Mouse (Mus musculus): ENCODE data around the gene Cyp4a32. TPM values are rescaled to one million over a fixed set of nuclear protein-coding genes. Genes with fewer than 3 reads are reported as not detected.
"Not testable (repeated sequence)": the region's sequence is repeated elsewhere in the genome, so short reads cannot be mapped to it uniquely, and the experiment has no call there.

Cyp4a32 gene
- not detected for total RNA-seq (2021)

- DNase-seq (ENCODE audit: extremely low spot score in 1 of 2, low spot score in 2 of 2); intact Hi-C loops (cut with DNase I): not testable (repeated sequence)
These were observed at the start of gene Cyp4a32 for GRCm38 (mm10) chr4:115600611-115601010. Gene Cyp4a32, plus strand, starts transcription at chr4:115600969.

DNA sequence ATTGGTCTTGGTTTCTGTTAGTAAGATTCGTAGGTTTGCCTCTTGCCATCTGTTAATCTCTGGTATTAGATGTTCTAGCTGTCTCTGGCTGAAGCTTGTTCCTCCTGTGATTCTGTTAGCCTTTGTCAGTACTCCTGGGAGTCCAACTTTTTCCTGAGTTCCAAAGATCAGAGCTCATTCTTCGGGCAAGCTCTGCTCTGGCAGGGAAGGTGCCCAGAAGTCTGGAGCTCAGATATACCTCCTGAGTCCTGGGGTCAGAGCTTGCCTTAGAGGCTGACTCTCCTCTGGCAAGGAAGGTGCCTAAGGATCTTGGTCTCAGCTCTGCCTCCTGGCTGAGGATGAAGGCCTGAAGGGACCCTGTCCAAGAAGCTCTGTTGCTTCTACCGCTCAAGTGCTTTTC lies 48.0 kb upstream of the Cyp4a32 start:
- intact Hi-C loops (cut with DNase I): no loop called here
- no peak for DNase-seq (ENCODE audit: extremely low spot score in 1 of 2, low spot score in 2 of 2)

DNA sequence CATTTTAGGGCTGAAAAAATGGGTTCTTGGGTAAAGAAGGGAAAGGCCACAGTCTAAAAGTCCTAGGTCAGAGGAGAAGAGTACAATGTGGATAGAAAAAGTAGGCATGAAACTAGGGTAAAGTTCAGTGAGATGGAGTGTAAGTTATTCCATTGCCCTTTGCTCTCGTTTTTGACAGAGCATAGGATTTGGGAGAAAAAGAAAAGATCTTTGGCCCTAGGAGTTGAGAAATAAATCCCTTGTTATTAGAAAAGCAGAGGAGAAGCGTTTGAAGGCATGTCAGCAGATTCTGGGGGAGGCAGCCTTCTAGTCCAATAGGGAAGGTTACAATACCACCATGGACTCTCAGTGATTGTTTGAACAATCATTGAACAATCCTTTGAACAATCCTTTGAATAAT lies 45.3 kb upstream of the Cyp4a32 start:
- DNase-seq (ENCODE audit: extremely low spot score in 1 of 2, low spot score in 2 of 2): no peak
- intact Hi-C loops (cut with DNase I): no loop called here

- intact Hi-C loops (cut with DNase I): no loop called here
- DNase-seq (ENCODE audit: extremely low spot score in 1 of 2, low spot score in 2 of 2): no peak
These were observed 42.8 kb upstream of the Cyp4a32 start for GRCm38 (mm10) chr4:115557861-115558561.

- DNase-seq (ENCODE audit: extremely low spot score in 1 of 2, low spot score in 2 of 2); intact Hi-C loops (cut with DNase I): not testable (repeated sequence)
These were observed 39.5 kb upstream of the Cyp4a32 start for GRCm38 (mm10) chr4:115561236-115561635.

GRCm38 (mm10) chr4:115563401-115563800 lies 37.4 kb upstream of the Cyp4a32 start, which contains the start of gene Cyp4a31:
Gene Cyp4a31, plus strand, starts transcription at chr4:115563649.
- intact Hi-C loops (cut with DNase I): no loop called here
- DNase-seq (ENCODE audit: extremely low spot score in 1 of 2, low spot score in 2 of 2): no peak

DNA sequence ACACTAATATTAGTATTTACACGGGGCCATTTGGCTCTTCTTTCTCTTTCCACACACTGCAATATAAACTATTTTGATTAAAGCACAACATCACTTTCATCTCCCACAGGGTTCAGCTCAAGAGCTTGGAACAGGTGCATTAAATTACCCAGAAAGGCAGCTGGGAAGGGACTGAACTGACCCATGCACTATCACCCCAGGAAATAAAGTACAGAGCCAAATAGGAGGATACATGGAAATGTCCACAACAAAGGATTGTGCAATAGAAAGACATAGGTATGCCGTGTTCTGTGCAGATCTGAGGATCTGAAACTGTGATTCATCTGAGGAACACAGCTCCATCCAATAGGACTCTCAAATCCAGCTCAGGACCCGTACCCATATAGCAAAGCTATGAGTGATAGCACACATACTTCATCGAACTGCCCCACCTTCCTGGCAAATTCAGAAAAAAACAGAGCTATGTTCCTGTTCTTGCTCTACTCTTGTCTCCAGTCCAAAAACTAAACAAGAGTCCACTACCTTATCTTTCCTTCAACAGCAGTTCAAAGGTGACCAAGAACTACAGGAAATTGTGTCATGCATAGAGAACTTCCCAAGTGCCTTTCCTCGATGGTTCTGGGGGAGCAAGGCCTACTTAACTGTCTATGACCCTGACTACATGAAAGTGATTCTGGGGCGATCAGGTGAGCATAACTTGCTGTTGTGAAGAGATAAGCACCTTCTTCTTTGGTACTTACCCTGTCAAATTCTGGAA lies 36.1 kb upstream of the Cyp4a32 start:
- intact Hi-C loops (cut with DNase I); DNase-seq (ENCODE audit: extremely low spot score in 1 of 2, low spot score in 2 of 2): not testable (repeated sequence)

GRCm38 (mm10) chr4:115575255-115575654 lies 25.5 kb upstream of the Cyp4a32 start:
- intact Hi-C loops (cut with DNase I): no loop called here
- no peak for DNase-seq (ENCODE audit: extremely low spot score in 1 of 2, low spot score in 2 of 2)

GRCm38 (mm10) chr4:115575776-115576175 lies 25.0 kb upstream of the Cyp4a32 start:
- no peak for DNase-seq (ENCODE audit: extremely low spot score in 1 of 2, low spot score in 2 of 2)
- intact Hi-C loops (cut with DNase I): no loop called here

- intact Hi-C loops (cut with DNase I): no loop called here
- DNase-seq (ENCODE audit: extremely low spot score in 1 of 2, low spot score in 2 of 2): no peak
These were observed 17.7 kb upstream of the Cyp4a32 start for GRCm38 (mm10) chr4:115583036-115583435.

DNA sequence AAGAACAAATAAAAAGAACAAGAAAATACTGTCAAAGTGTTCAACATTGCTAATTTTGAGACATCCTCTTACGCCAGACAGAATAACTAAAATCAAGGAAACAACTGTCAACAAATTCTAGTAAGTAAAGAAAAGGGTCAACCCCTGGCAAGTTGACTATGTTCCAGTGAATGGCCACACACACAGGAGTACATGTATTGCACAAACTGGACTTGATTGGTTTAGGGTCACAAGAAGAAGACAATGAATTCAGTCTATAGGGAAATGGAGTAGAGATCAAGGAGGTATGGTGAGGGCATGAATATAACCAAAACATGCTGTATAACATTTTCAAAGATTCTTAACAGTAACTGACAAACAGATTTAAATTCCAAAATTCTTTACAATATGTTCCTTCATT lies 4.4 kb upstream of the Cyp4a32 start:
- no peak for DNase-seq (ENCODE audit: extremely low spot score in 1 of 2, low spot score in 2 of 2)
- intact Hi-C loops (cut with DNase I): no loop called here

DNA sequence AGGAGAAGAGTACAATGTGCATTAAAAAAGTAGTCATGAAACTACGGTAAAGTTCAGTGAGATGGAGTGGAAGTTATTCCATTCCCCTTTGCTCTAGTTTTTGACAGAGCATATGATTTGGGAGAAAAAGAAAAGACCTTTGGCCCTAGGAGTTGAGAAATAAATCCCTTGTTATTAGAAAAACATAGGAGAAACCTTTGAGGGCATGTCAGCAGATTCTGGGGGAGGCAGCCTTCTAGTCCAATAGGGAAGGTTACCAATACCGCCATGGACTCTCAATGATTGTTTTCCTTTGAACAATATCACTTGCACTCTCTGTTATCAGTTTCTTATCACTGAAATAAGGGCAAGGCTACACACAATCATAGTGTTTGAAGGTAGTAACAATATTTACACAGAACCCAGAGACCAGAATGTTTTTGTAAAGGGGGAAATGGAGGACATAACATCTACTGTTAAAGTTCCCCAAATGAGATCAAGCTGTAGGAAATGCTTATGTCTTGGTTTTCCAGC lies 3.9 kb upstream of the Cyp4a32 start:
- no peak for DNase-seq (ENCODE audit: extremely low spot score in 1 of 2, low spot score in 2 of 2)
- intact Hi-C loops (cut with DNase I): no loop called here

DNA sequence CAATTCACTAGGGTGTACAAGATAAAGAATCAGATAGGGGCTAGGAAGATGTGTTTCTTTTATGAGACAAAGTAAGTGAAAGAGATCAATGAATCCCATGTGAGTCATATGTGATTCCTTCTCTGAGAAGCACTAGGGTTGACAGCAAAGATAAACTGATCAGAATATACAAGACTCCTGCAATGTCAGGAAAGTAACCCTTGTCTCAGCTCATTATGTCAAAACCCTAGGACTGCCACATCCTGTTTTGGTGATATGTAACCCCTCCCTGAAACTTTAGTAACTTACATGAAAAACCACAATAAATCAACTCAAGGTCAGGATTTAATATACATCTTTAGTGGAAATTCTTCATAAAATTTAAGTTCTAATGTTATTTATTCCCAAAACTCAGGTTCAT lies 13.2 kb downstream of the Cyp4a32 start:
- intact Hi-C loops (cut with DNase I): no loop called here
- no peak for DNase-seq (ENCODE audit: extremely low spot score in 1 of 2, low spot score in 2 of 2)

DNA sequence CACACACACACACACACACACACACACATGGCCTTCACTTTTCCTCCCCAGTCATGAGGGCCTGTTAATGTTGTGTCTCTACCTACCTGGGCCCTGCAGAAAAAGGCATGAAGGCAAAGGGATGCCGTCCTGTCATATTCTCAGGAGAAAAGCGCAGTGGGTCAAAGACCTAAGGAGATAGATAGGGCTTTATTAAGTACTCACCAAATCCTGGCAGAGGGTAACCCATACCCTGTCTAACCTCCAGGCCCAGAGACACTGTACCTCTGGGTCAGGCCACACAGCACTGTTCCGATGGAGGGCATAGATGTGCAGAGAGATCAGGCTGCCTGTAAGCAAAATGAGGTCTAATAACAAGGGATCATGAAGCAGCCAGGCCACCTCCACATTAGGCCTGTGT lies 24.8 kb downstream of the Cyp4a32 start:
- intact Hi-C loops (cut with DNase I); DNase-seq (ENCODE audit: extremely low spot score in 1 of 2, low spot score in 2 of 2): not testable (repeated sequence)

DNA sequence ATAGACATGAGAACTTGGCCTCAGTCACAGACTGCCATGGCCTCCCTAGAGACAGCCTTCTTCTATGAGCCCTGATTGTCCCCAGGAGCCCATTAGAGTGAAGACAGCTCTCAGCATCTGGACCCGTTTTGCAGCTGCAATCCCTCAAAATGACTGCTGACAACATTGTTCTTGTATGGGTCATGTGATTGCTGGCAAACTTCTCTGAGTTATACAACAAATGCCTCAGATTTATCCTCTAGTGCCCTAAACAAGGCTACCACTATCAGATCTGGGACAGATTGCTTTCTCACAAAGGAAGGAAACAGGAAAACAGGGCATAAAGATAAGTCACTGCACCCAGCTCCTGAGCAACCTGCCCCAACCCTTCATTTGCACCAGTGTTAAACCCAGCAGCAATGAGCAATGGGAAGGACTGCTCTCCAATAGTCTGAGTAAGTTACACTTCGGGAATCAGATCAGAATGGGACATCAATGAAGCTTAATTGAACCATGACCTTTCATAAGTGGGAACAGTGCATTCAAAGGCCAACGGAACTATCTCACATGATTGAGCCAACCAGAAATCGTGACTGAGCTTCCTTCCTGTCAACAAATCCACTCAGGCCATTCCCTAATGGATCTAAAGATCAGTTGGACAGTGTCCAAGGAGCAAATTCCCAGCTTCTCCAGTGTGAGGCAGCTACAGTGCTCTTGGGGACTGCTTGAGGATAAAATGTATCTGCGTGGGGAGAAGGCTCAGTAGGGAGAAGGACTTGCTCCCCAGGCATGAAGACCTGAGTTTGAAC lies 42.4 kb downstream of the Cyp4a32 start:
- intact Hi-C loops (cut with DNase I): no loop called here
- no peak for DNase-seq (ENCODE audit: extremely low spot score in 1 of 2, low spot score in 2 of 2)

DNA sequence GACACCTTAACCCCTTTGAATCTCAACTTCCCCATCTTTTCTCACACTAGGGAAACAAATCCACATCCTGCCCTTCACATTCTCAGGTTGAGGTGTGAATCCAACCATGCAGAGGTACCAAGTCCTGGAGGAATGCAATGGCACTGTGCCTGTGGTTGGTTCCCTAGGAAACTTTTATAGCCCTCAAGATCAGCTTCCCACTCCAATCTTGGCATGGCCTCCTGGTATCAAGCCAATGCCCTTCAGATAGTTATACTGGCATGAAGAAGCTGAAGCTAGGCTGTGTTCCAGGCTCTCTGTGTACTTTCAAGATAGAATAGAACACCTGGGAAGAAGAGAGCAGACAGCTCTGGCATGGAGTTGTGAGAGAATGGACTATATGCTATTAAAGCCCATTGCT lies 44.6 kb downstream of the Cyp4a32 start:
- intact Hi-C loops (cut with DNase I): no loop called here

DNA sequence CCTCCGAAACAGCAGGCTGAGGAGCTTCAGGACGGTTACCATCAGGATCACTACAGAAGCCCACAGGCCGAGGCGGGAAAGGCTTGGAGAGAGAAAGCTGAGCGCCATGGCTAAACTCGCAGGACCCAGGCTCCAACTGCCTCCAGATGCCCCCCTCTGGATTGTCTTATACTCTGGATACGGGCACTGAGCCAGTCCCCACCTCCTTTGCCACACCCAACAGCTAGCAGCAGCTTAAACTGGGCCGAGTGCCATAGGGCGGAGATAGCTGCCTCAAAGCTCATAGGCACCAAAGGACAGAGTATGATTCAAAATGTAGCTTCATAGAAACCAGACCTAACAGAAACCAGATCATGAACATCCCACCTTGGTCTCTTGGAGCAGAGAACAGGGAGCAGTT lies 46.8 kb downstream of the Cyp4a32 start, which contains the start of gene Cyp4b1:
TSS of gene Cyp4b1 (minus strand) at position 144 of the 400 bp plus-strand sequence.
- intact Hi-C loops (cut with DNase I): no loop called here
- DNase-seq (ENCODE audit: extremely low spot score in 1 of 2, low spot score in 2 of 2): peak in 1 of 2 experiments; percentile 35

More for the DNA sequence above, 44.6 kb downstream of the Cyp4a32 start:
- no peak for DNase-seq (ENCODE audit: extremely low spot score in 1 of 2, low spot score in 2 of 2)

- intact Hi-C loops (cut with DNase I): no loop called here
- DNase-seq (ENCODE audit: extremely low spot score in 1 of 2, low spot score in 2 of 2): no peak
These were observed 48.0 kb downstream of the Cyp4a32 start for GRCm38 (mm10) chr4:115648752-115649151.

GRCm38 (mm10) chr4:115649344-115649743 lies 48.6 kb downstream of the Cyp4a32 start:
- intact Hi-C loops (cut with DNase I): no loop called here
- DNase-seq (ENCODE audit: extremely low spot score in 1 of 2, low spot score in 2 of 2): no peak

Data from left cerebral cortex, postnatal 10 days (tissue).